Mouse (Mus musculus) adrenal gland, adult 2 months (tissue): ENCODE results near the gene Fancc. TPM values are rescaled to one million over a fixed set of nuclear protein-coding genes. Genes with fewer than 3 reads are reported as not detected.
A peak's percentile ranks its signal among the peaks of the same experiment; 100 is the strongest.

Source experiments
- DNase-seq: peaks from one replicate; pipeline ENCODE4 v3.0.0; 2021
- polyA plus RNA-seq: library from polyadenylated mRNA; depleted of rRNA; stranded (reverse); fragments of >200 nt; gene quantifications from 2 replicates; pipeline ENCODE4 v1.2.3, GENCODE M21; 2012
- total RNA-seq, 2 experiments: library from RNA; stranded (reverse); gene quantifications; 2 replicates each; pipeline ENCODE4 v1.2.3; 2021

Fancc gene
- total and polyA plus RNA-seq, 3 experiments = 7.5 to 10.0 (median 9.2) TPM

DNA sequence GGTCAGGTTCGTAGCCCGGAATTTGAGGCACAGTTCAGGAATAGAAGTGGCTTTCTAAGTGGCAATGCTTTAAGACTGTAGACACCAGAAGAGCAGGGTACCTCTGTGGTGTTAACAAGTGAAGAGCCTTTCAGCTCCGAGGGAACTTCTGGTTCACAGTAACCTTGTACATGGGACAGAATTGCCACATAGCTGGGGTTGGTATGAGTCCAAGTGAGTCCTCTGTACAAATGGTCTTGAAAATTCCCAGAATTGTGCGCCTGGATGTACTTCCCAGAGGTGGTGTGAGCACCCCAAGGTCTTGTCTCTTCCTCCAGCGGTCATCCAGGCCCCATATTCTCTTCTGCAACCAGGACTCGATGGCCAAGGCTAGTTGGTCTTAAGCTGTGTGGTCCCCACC lies 206.1 kb downstream of the Fancc start:
- DNase-seq = peak; percentile 81

DNA sequence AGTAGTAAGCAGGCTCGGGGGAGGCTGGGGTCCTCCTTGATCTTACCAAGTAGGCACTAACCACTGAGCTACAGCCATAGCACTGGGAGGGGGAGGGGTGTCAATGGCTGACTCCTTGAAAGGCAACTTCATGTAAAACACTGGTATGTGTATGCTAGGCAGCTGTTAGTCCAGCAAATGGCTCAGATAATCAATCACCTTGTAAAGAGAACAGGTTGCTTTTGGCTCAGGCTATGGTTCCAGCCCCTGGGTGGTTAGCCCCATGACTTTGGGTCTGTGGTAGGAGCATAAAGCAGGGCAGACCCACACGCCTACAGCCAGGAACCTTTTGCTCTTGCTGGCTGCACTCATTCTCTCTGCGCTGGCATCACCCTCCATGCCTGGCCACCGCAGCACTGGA lies 207.0 kb downstream of the Fancc start:
- no peak for DNase-seq

DNA sequence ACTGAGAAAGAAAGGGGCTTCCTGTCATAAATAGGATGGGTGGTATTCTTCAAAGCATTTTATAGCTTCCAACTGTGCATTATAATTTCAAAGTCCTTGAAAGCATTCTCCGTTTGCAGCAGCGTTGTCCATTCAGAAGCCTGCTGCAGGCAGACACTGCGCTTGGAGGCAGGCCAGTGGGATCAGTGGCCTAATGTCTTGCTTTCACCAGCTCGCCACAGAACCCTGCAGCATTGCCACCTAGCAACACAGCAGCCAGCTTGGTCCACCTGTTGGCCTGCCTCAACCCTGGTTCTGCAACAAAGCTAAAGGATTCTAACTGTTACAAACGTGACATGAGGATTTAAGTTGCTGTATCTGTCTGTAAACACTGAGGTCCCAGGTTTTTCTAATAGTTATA lies 207.4 kb downstream of the Fancc start:
- DNase-seq = no peak

DNA sequence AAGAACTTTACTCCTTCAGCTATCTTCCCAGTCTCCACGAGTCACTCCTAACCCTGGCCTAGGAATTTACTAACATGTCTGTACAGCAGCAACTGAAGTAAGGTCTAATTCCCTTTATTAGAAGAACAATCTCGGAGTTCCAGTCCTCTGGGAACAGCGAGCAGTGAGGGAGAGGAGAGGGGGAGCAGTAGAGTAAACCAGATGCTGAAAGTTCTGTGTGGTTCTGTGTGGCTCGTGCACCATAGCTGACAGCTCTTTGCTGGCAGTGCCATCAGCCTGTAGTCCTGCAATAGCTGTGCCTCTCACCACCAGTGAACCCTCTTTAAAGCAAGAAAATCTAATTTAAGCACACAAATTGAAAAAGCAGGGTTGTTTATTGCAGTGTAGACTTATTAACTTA lies 207.9 kb downstream of the Fancc start:
- DNase-seq = no peak

- DNase-seq = peak; percentile 14
These were observed 210.5 kb downstream of the Fancc start for GRCm38 (mm10) chr13:63286483-63287102.

GRCm38 (mm10) chr13:63284748-63285147 lies 212.3 kb downstream of the Fancc start:
- DNase-seq = no peak

- no peak for DNase-seq
These were observed 213.8 kb downstream of the Fancc start for GRCm38 (mm10) chr13:63283236-63283635.

DNA sequence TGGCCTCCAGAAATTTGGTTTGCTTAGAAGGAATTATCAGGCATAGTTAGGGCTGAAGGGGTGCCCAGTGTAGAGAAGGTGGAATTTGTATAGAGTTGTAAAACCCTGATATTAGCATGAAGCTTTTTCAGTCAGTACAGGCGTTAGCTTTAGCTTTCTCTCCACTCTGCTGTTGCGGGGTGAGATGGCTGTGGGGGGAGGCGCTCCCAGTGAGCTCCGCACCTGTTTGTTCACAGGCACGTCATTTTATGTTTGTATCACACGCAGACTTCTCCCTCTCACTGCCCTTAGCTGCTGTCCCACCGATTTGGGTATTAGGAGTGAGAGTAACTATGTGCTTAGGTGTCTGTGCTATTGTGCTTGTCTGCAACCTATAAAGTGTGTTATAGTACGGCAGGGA lies 215.9 kb downstream of the Fancc start:
- DNase-seq = no peak

GRCm38 (mm10) chr13:63280344-63280743 lies 216.7 kb downstream of the Fancc start:
- no peak for DNase-seq

GRCm38 (mm10) chr13:63279807-63280206 lies 217.3 kb downstream of the Fancc start:
- DNase-seq = no peak

DNA sequence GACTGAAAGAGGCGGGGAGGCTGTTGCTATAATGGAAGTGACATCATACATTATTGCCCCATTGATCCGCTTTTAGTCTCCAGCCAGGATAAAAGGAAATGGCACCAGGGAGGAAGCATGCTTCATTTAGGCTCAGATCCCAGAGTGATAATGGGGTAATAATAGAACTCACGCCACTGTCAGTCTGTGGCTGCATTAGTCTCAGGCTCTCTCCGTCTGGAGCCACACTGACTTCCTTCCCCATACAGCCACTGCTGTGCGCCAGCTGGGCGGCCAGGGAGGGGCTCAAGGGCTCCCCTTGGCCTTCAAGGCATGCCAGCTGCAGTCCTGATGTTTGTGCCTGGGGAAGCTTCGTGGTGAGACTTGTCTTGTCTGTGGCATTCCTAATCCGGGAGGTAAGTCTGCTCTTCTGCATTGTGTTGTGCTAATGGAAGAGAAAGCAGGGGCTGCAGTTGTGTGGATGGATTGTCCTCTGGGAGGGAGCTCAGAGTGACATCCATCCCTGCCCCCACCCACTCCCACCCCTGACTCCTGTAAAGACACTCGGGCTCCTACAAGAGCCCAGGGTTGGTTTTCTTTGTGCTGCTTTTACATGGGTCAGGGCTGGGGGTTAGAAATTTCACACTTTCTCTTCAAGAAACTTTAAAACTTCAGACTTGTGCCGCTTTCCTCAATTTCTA lies 218.1 kb downstream of the Fancc start:
- peak; percentile 84 for DNase-seq

- DNase-seq = peak; percentile 58
These were observed 218.9 kb downstream of the Fancc start for GRCm38 (mm10) chr13:63278141-63278631.

DNA sequence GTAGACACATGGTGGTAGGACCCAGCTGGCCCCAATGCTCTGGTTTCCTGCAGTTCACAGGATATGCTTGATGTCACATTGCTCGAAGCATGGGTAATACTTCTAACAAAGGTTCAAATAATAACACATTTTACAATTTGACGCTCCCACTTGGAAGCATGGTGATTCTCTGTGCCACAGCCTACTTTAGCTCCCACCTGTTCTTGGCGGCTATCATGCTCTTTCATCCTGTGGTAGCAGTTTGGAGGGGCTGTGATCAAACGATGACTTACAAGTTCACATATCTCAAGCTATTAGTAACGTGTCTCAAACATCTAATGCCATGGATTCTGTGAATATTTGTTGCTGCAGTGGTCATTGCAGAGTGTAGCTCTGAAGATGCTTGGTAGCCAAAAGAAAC lies 219.8 kb downstream of the Fancc start:
- DNase-seq = peak; percentile 4

- peak; percentile 7 for DNase-seq
These were observed 220.7 kb downstream of the Fancc start for GRCm38 (mm10) chr13:63276389-63276788.

DNA sequence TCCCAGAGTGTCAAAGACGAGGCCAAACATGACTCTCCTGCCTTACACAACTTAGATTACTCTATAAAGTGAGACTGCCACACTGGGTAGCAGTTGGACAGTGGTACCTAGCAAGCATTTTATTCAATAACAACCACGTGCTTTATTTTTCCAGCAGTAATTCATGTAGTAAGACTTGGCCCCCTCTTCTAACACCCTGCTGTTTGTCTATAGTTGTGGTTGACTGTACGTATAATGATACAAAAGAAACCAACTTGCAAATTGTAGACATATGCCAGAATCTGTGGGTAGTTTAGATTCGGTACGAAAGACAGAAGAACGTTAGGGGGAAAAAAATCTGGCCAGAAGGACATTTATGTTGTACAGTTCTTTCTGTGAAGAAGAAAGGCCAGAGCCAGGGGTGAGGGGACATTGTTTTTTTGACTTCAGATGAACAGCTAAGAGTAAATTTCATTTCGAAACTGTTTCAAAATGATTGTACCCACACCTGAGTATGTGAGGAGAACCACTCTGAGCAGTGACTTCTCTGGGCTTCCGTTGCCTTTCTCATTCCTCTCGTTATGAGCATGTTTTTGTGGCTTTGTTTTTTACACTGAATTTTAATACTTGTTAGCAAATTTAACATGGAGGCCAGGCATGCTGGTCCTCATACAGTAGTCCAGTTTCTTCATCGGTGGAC lies 222.5 kb downstream of the Fancc start:
- DNase-seq = peak; percentile 24

- peak; percentile 45 for DNase-seq
These were observed 223.2 kb downstream of the Fancc start for GRCm38 (mm10) chr13:63273859-63274258.

DNA sequence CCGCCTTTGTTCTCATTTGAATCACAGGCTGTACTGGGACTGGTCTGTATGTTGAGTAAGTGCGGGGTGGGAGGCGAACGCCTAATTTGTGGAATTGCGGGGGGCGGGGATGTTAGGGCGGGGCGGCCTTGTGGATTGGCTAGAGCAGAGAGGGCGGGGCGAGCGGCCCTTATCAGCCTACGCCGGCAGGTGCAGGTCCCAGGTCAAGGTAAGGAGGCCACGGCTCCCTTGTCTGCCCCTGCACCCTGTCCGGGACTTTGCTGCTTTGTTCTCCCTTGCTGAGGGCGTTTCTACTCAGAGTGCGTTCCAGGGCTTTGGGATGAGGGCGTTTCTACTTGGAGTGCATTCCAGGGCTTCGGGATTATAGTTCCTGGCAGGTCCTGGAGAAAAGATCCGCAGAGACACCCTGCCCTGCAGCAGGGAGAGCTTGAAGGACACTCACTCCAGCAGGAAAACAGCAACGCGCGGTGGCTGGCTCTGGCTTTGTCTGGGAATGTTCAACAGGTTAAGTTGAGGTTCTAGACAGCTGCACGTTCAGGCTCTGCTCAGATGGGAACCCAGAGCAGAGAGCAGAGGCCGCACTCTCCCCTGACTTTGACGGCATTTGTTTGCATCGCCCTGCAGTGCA lies 224.4 kb downstream of the Fancc start:
- DNase-seq = peak; percentile 87

DNA sequence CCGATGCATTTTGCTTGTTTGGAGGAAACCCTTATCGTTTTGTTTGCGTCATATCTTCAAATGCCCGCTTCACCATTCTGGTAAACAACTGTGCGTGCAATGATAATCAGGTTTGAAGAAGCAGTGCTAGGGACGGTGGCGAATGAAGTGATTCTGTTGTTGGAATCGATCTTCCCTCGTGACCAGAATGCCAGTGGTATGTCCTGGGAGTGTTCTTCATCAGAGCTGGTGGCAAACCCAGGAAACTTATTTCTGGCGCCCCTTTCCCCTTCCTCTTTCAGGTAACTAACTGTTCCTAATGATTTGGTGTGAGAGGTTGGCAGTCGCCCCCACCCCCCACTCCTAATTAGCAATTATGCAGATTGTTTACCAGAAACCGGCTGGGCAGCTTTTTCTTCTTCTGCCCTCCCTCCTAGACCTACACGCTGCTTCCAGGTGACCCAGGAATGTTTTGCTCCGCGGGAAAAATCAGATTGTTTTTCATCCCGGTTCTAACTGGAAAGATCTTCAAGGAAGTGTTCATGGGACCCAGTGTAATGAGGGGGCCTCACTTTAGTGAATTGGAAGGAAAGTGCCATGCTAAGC lies 225.0 kb downstream of the Fancc start:
- DNase-seq = no peak

DNA sequence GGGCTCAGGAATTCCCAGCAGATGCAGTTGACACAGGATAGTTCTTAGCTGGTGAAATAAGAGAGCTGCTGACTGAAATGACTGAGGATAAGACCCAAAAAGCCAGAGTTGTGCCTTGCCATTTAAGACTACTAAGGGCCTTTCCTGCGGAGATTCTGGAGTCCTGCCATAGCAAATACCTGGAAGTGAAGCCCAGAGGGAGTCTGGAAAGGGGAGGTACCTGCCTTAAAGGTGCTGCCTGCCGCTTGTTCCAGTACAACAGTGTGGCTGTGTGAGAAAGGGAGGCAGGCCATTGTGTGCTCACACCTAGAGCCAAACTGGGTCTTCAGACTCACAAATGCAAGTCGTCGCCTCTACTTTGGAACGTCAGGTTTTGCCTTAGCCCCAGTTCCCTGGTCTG lies 226.9 kb downstream of the Fancc start:
- DNase-seq = peak; percentile 10

DNA sequence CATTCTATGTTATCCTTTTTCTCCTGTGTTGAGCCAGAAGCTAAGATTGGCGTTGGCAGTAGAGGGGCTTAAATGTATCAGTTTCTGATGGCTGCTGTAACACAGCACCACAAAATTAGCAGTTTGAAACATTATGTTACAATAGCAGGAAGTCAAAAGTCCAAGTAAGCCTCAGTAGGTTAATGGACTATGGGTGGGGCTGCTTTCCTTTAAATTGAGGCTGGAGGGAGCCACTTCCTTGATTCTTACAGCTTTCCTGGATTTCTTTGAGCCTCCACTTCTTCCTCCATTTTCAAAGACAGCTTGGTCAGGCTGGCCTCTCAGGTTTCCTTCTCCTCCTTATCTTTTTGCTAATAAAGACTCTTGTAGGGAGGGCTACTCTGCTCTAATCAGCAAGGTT lies 228.3 kb downstream of the Fancc start:
- DNase-seq = no peak

GRCm38 (mm10) chr13:63268371-63268770 lies 228.7 kb downstream of the Fancc start:
- peak; percentile 3 for DNase-seq
